In genomic region chr4:67796050-67796449, GRCm38 (mm10) we compare ENCODE assay signal across 23 mouse cellular contexts.
DNase-seq lines count a peak whose midpoint lies in the region; ATAC-seq and TF ChIP-seq lines count a peak whose summit lies in the region.
"Had no signal": no experiment of that assay in that cellular context is flagged by ENCODE, and none has a peak within 500 bp of the region (broad histone marks: within the 10 kb centered on the region; RNA-seq: fewer than 3 reads in every experiment).

No protein-coding gene starts in this region.

- DNase-seq in hindbrain, postnatal 0 days (ENCODE audit: low spot score), result peak; percentile 3
- DNase-seq in brain, adult 2 months (ENCODE audit: low read depth, low spot score), result peak; percentile 2
- peak; percentile 68 for DNase-seq in brain, embryonic 14.5 days (ENCODE audit: low read depth)
- DNase-seq: adrenal gland, adult 2 months; adrenal gland, postnatal 14 days; cerebellum, adult 18-20 months; cerebellum, adult 9-10 months; cerebellum, postnatal 14 days; gastrocnemius, adult 2 months; gastrocnemius, postnatal 14 days; heart, adult 11 months; kidney, adult 18-20 months had no signal

- no peak overlapping the region for H3K27ac ChIP-seq in forebrain, embryonic 13.5 days
- no peak overlapping the region for H3K27ac ChIP-seq in forebrain, embryonic 12.5 days
- no peak overlapping the region for H3K27ac ChIP-seq in hindbrain, postnatal 0 days
- H3K27ac ChIP-seq in hindbrain, embryonic 16.5 days (ENCODE audit: low read depth, low read length), result no peak overlapping the region
- H3K27ac ChIP-seq: embryonic facial prominence, embryonic 12.5 days; embryonic facial prominence, embryonic 15.5 days; gastrocnemius, adult 2 months; hindbrain, embryonic 12.5 days; hindbrain, embryonic 15.5 days had no signal

- no peak for TF ChIP-seq CTCF in hindbrain, postnatal 0 days (IDR thresholded peaks at IDR 0.05; ENCODE audit: low read depth)
- TF ChIP-seq CTCF in brain, embryonic 14.5 days (IDR thresholded peaks at IDR 0.05; ENCODE audit: borderline replicate concordance, extremely low read depth, insufficient read depth, insufficient read length), result no peak

- WGBS in forebrain, embryonic 13.5 days, result 21% methylated on average over 1 of the region's 1 CpGs
- 19% methylated on average over 1 of the region's 1 CpGs for WGBS in forebrain, embryonic 12.5 days
- WGBS in hindbrain, postnatal 0 days, result 28% methylated on average over 1 of the region's 1 CpGs
- WGBS in hindbrain, embryonic 16.5 days, result 27% methylated on average over 1 of the region's 1 CpGs

- ATAC-seq in forebrain, embryonic 13.5 days, result peak; percentile 45; the same call in 1 of the 2 replicates
- ATAC-seq in forebrain, embryonic 12.5 days (ENCODE audit: low FRiP score), result no peak
- no peak for ATAC-seq in hindbrain, postnatal 0 days
- no peak for ATAC-seq in hindbrain, embryonic 16.5 days
- ATAC-seq: CD4-positive, CD25-positive, alpha-beta regulatory T cell, adult 4 months; inflammation-experienced regulatory T-cells, adult 6 months; intestine, embryonic 16.5 days had no signal

- TF ChIP-seq POLR2A in brain, embryonic 14.5 days (IDR thresholded peaks at IDR 0.05; ENCODE audit: borderline replicate concordance, extremely low read depth, insufficient read depth, insufficient read length, poor library complexity, severe bottlenecking), result no peak

- no peak overlapping the region for H3K9ac ChIP-seq in forebrain, embryonic 13.5 days
- H3K9ac ChIP-seq in forebrain, embryonic 12.5 days, result no peak overlapping the region
- H3K9ac ChIP-seq in hindbrain, postnatal 0 days (replicated peaks; ENCODE audit: low read length), result no peak overlapping the region
- H3K9ac ChIP-seq in hindbrain, embryonic 16.5 days (ENCODE audit: low read depth, low read length), result no peak overlapping the region
- H3K9ac ChIP-seq: embryonic facial prominence, embryonic 12.5 days; embryonic facial prominence, embryonic 15.5 days; hindbrain, embryonic 12.5 days; hindbrain, embryonic 15.5 days had no signal

- no peaks in the 10 kb centered on the region for H3K36me3 ChIP-seq in forebrain, embryonic 13.5 days (ENCODE audit: poor library complexity, severe bottlenecking)
- no peaks in the 10 kb centered on the region for H3K36me3 ChIP-seq in forebrain, embryonic 12.5 days (replicated peaks)
- no peaks in the 10 kb centered on the region for H3K36me3 ChIP-seq in hindbrain, postnatal 0 days (ENCODE audit: insufficient read depth, low read length)
- H3K36me3 ChIP-seq in hindbrain, embryonic 16.5 days (ENCODE audit: control insufficient read depth, insufficient read depth, low read length), result no peaks in the 10 kb centered on the region
- H3K36me3 ChIP-seq: embryonic facial prominence, embryonic 12.5 days; embryonic facial prominence, embryonic 15.5 days; hindbrain, embryonic 12.5 days; hindbrain, embryonic 15.5 days had no signal

- no peak overlapping the region for H3K4me2 ChIP-seq in forebrain, embryonic 13.5 days
- H3K4me2 ChIP-seq in forebrain, embryonic 12.5 days, result no peak overlapping the region
- no peak overlapping the region for H3K4me2 ChIP-seq in hindbrain, postnatal 0 days (ENCODE audit: low read depth, low read length)
- H3K4me2 ChIP-seq in hindbrain, embryonic 16.5 days (ENCODE audit: low read length), result no peak overlapping the region
- H3K4me2 ChIP-seq: embryonic facial prominence, embryonic 12.5 days; embryonic facial prominence, embryonic 15.5 days; heart, embryonic 11.5 days; hindbrain, embryonic 12.5 days; hindbrain, embryonic 15.5 days had no signal

- H3K9me3 ChIP-seq in forebrain, embryonic 13.5 days (replicated peaks), result no peaks in the 10 kb centered on the region
- no peaks in the 10 kb centered on the region for H3K9me3 ChIP-seq in forebrain, embryonic 12.5 days
- no peaks in the 10 kb centered on the region for H3K9me3 ChIP-seq in hindbrain, postnatal 0 days (ENCODE audit: low read length)
- H3K9me3 ChIP-seq in hindbrain, embryonic 16.5 days (ENCODE audit: control insufficient read depth, low read length), result no peaks in the 10 kb centered on the region
- H3K9me3 ChIP-seq: embryonic facial prominence, embryonic 12.5 days; embryonic facial prominence, embryonic 15.5 days; hindbrain, embryonic 12.5 days; hindbrain, embryonic 15.5 days had no signal

- no peak overlapping the region for H3K4me3 ChIP-seq in forebrain, embryonic 13.5 days
- H3K4me3 ChIP-seq in forebrain, embryonic 12.5 days (replicated peaks), result no peak overlapping the region
- H3K4me3 ChIP-seq in hindbrain, postnatal 0 days (ENCODE audit: low read length), result no peak overlapping the region
- no peak overlapping the region for H3K4me3 ChIP-seq in hindbrain, embryonic 16.5 days (ENCODE audit: low read length)
- H3K4me3 ChIP-seq: embryonic facial prominence, embryonic 12.5 days; embryonic facial prominence, embryonic 15.5 days; gastrocnemius, adult 2 months; hindbrain, embryonic 12.5 days; hindbrain, embryonic 15.5 days had no signal

- H3K27me3 ChIP-seq in forebrain, embryonic 13.5 days, result no peaks in the 10 kb centered on the region
- H3K27me3 ChIP-seq in forebrain, embryonic 12.5 days, result no peaks in the 10 kb centered on the region
- no peaks in the 10 kb centered on the region for H3K27me3 ChIP-seq in hindbrain, postnatal 0 days (ENCODE audit: insufficient read depth, low read length)
- H3K27me3 ChIP-seq in hindbrain, embryonic 16.5 days (replicated peaks; ENCODE audit: control insufficient read depth, insufficient read depth, low read length), result no peaks in the 10 kb centered on the region
- H3K27me3 ChIP-seq: embryonic facial prominence, embryonic 12.5 days; embryonic facial prominence, embryonic 15.5 days; hindbrain, embryonic 12.5 days; hindbrain, embryonic 15.5 days had no signal

- peaks cover 9% of the 10 kb centered on the region for H3K4me1 ChIP-seq in forebrain, embryonic 13.5 days
- peaks cover 4% of the 10 kb centered on the region for H3K4me1 ChIP-seq in forebrain, embryonic 12.5 days
- H3K4me1 ChIP-seq in hindbrain, postnatal 0 days (ENCODE audit: insufficient read depth, low read length), result no peaks in the 10 kb centered on the region
- no peaks in the 10 kb centered on the region for H3K4me1 ChIP-seq in hindbrain, embryonic 16.5 days (ENCODE audit: control insufficient read depth, insufficient read depth, low read depth, low read length)
- H3K4me1 ChIP-seq: embryonic facial prominence, embryonic 12.5 days; embryonic facial prominence, embryonic 15.5 days; hindbrain, embryonic 12.5 days had no signal

Comparison
In these comparisons a context has a peak if more than half of its experiments do, and no peak if none do; other contexts are left out.
1. DNase-seq: peak in every context shown above with its lines; median percentile 68 in brain, embryonic 14.5 days; 3 in hindbrain, postnatal 0 days; 2 in brain, adult 2 months.